Mouse (Mus musculus): ENCODE results near the gene Tmco1. TPM values are rescaled to one million over a fixed set of nuclear protein-coding genes. Genes with fewer than 3 reads are reported as not detected.
A peak's percentile ranks its signal among the peaks of the same experiment; 100 is the strongest.

Tmco1 gene
- polyA plus RNA-seq, 1 experiment from 2014 or later, result 63.5 TPM

Small RNAs within 50 kb of the gene (microRNA-seq; reads per million reads assigned to microRNA genes)
- gene Gm25911, result 3.5 reads per million, percentile 10 among the genes with 10 or more reads in this experiment
- gene Mir6347, result not detected

Other genes with a start within 250 kb of the Tmco1 start
- gene Uck2, start 23.1 kb upstream of the Tmco1 start, polyA plus RNA-seq (2016; fragmentation: Nextera tagmentation; extraction: Ambion mirVana), result 119 and 133 TPM in 2 replicates
- gene Aldh9a1, start 41.6 kb downstream of the Tmco1 start, polyA plus RNA-seq (2016; fragmentation: Nextera tagmentation; extraction: Ambion mirVana), result 42.3 and 43.9 TPM in 2 replicates
- 33.8 and 35.5 TPM in 2 replicates for gene Mgst3, start 85.5 kb downstream of the Tmco1 start, polyA plus RNA-seq (2016; fragmentation: Nextera tagmentation; extraction: Ambion mirVana)
- not detected in 2 replicates for gene Lrrc52, start 158.4 kb downstream of the Tmco1 start, polyA plus RNA-seq (2016; fragmentation: Nextera tagmentation; extraction: Ambion mirVana)